ENCODE assay signal across 24 mouse cellular contexts in genomic region chr6:137262087-137262486, GRCm38 (mm10).
"Had no signal": no experiment of that assay in that cellular context is flagged by ENCODE, and none has a peak within 500 bp of the region (broad histone marks: within the 10 kb centered on the region; RNA-seq: fewer than 3 reads in every experiment).

No protein-coding gene starts in this region.

- H3K4me2 ChIP-seq: limb, embryonic 13.5 days; liver, embryonic 12.5 days; liver, embryonic 15.5 days; lung, embryonic 15.5 days; neural tube, embryonic 12.5 days; neural tube, embryonic 15.5 days had no signal

- DNase-seq: kidney, adult 2 months; kidney, postnatal 25 days; layer of hippocampus, adult 9-11 months; liver; lung, adult 18-20 months; lung, postnatal 10 days; lung, postnatal 36 days; right cerebral cortex, adult 18-20 months; right cerebral cortex, postnatal 14 days; right cerebral cortex, postnatal 4 days; thymus, adult 2 months; thymus, postnatal 14 days; thymus, postnatal 4 days had no signal

- H3K4me1 ChIP-seq: limb, embryonic 10.5 days; limb, embryonic 13.5 days; liver, embryonic 12.5 days; liver, embryonic 15.5 days; lung, embryonic 15.5 days; megakaryocyte, embryonic 14.5 days; neural tube, embryonic 12.5 days had no signal

- H3K9me3 ChIP-seq: limb, embryonic 10.5 days; limb, embryonic 13.5 days; liver, embryonic 15.5 days; lung, embryonic 15.5 days; neural tube, embryonic 15.5 days had no signal

- H3K27me3 ChIP-seq: limb, embryonic 13.5 days; liver, embryonic 12.5 days; liver, embryonic 15.5 days; lung, embryonic 15.5 days; megakaryocyte, embryonic 14.5 days; neural tube, embryonic 12.5 days; neural tube, embryonic 15.5 days had no signal

- H3K4me3 ChIP-seq: layer of hippocampus, adult 2 months; limb, embryonic 10.5 days; limb, embryonic 13.5 days; liver, embryonic 12.5 days; liver, embryonic 15.5 days; lung, embryonic 15.5 days; megakaryocyte, embryonic 14.5 days; neural tube, embryonic 12.5 days; neural tube, embryonic 15.5 days had no signal

- H3K27ac ChIP-seq: kidney, postnatal 0 days; layer of hippocampus, adult 2 months; limb, embryonic 10.5 days; limb, embryonic 13.5 days; liver, embryonic 12.5 days; liver, embryonic 15.5 days; lung, embryonic 15.5 days; neural tube, embryonic 12.5 days; neural tube, embryonic 15.5 days; stomach, postnatal 0 days had no signal

- H3K9ac ChIP-seq: limb, embryonic 13.5 days; liver, embryonic 12.5 days; liver, embryonic 15.5 days; lung, embryonic 15.5 days; neural tube, embryonic 12.5 days; neural tube, embryonic 15.5 days had no signal

- H3K36me3 ChIP-seq: limb, embryonic 10.5 days; limb, embryonic 13.5 days; liver, embryonic 12.5 days; liver, embryonic 15.5 days; lung, embryonic 15.5 days; neural tube, embryonic 12.5 days; neural tube, embryonic 15.5 days had no signal

- ATAC-seq: liver, embryonic 12.5 days had no signal
